Mouse (Mus musculus): Measurements from ENCODE around the gene Ifitm3.
"Not testable (repeated sequence)": the region's sequence is repeated elsewhere in the genome, so short reads cannot be mapped to it uniquely, and the experiment has no call there.

Gene Ifitm3

GRCm38 (mm10) chr7:141032458-141033167 is 22.0 kb upstream of the Ifitm3 start:
- no peak for DNase-seq (ENCODE audit: low read depth)

GRCm38 (mm10) chr7:141030390-141030789 is 19.8 kb upstream of the Ifitm3 start:
- no peak for DNase-seq (ENCODE audit: low read depth)

GRCm38 (mm10) chr7:141028831-141029230 is 18.3 kb upstream of the Ifitm3 start, which contains the start of gene Gm17387:
Gm17387 (plus strand) TSS chr7:141029131.
- no peak for DNase-seq (ENCODE audit: low read depth)

GRCm38 (mm10) chr7:141026740-141027098 is 16.1 kb upstream of the Ifitm3 start:
- DNase-seq (ENCODE audit: low read depth) = no peak

GRCm38 (mm10) chr7:141026097-141026739 is 15.6 kb upstream of the Ifitm3 start:
- DNase-seq (ENCODE audit: low read depth) = no peak

GRCm38 (mm10) chr7:141024865-141025838 is 14.6 kb upstream of the Ifitm3 start:
- no peak for DNase-seq (ENCODE audit: low read depth)

GRCm38 (mm10) chr7:141021489-141022449 is 11.2 kb upstream of the Ifitm3 start:
- no peak for DNase-seq (ENCODE audit: low read depth)

- DNase-seq (ENCODE audit: low read depth) = no peak
Measured at GRCm38 (mm10) chr7:141019028-141019427, 8.5 kb upstream of the Ifitm3 start.

- not testable (repeated sequence) for DNase-seq (ENCODE audit: low read depth)
Measured at GRCm38 (mm10) chr7:141017824-141018223, 7.3 kb upstream of the Ifitm3 start, which contains the start of gene Ifitm6. Ifitm6 (minus strand) TSS chr7:141017924.

- DNase-seq (ENCODE audit: low read depth) = no peak
Measured at GRCm38 (mm10) chr7:141016707-141017697, 6.4 kb upstream of the Ifitm3 start.

- no peak for DNase-seq (ENCODE audit: low read depth)
Measured at GRCm38 (mm10) chr7:141011238-141011770, 734 bp upstream of the Ifitm3 start.

- no peak for DNase-seq (ENCODE audit: low read depth)
Measured at GRCm38 (mm10) chr7:141009665-141010064, 905 bp downstream of the Ifitm3 start.

- DNase-seq (ENCODE audit: low read depth) = peak; percentile 77
Measured at GRCm38 (mm10) chr7:141008938-141009660, 1.5 kb downstream of the Ifitm3 start.

- peak; percentile 52 for DNase-seq (ENCODE audit: low read depth)
Measured at GRCm38 (mm10) chr7:141008312-141008761, 2.2 kb downstream of the Ifitm3 start.

- DNase-seq (ENCODE audit: low read depth) = no peak
Measured at GRCm38 (mm10) chr7:141006914-141007313, 3.7 kb downstream of the Ifitm3 start.

GRCm38 (mm10) chr7:141006446-141006845 is 4.1 kb downstream of the Ifitm3 start:
- no peak for DNase-seq (ENCODE audit: low read depth)

GRCm38 (mm10) chr7:141003248-141004010 is 7.1 kb downstream of the Ifitm3 start:
- no peak for DNase-seq (ENCODE audit: low read depth)

Measured in c-Kit-positive CD71-negative TER-119-negative erythroid progenitor cells, embryonic 14.5 days (primary cell).